Mouse (Mus musculus): ENCODE measurements around the gene Akr1b3. TPM values are rescaled to one million over a fixed set of nuclear protein-coding genes. Genes with fewer than 3 reads are reported as not detected.

Gene Akr1b3
- polyA plus RNA-seq, 1 experiment: 202 TPM

DNA sequence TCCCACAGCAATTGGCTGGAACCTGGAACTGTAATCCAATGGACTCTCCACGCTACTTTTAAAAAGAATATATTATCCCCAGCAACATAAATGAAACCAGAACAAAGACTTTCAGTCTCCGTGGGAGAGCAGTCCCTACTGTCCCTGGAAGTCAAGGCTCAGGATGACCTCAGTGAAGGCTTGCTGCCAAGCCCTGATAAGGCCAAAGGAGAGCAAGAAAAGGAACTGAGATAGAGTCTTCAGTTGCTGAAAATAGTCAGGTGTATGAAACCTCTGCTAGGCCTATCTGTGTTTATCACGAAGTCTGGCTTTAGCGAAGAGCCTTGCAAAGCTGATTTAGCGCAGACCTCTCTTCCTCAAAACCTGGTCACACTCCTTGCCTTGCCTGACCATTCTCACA, 14.1 kb upstream of the Akr1b3 start:
- no peaks in the 10 kb centered on the region for H3K4me1 ChIP-seq (ENCODE audit: control insufficient read depth, insufficient read depth, low read length)
- no peak overlapping the region for H3K4me3 ChIP-seq (ENCODE audit: insufficient read depth, low read length)
- H3K27ac ChIP-seq (ENCODE audit: insufficient read depth, low read depth, low read length): no peak overlapping the region
- no peak for TF ChIP-seq POLR2A (IDR thresholded peaks at IDR 0.05; ENCODE audit: borderline replicate concordance, low read depth, low read length)
- TF ChIP-seq CTCF (IDR thresholded peaks at IDR 0.05; ENCODE audit: low read depth, low read length): no peak

DNA sequence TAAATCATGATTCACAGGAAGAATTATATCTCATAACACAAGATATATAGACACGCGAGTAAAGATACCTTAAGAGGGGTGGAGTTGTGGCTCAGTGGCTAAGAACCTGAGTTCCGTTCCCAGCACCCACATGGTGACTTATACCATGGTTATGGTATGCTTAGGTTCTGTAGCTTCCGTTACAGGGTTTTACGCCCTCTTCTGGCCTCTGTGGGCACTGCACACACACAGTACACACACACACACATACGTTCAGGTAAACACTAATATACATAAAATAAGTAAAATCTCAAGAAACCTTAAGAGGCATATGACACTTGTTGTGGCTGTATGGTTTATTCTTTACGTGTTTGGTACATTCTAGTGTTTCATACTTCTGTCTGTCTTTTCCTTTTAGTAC, 4.8 kb upstream of the Akr1b3 start:
- Histone ChIP-seq H3K4me1 (ENCODE audit: control insufficient read depth, insufficient read depth, low read length) (peaks cover 5% of the 10 kb centered on the region), H3K27ac (ENCODE audit: insufficient read depth, low read depth, low read length) (no peak overlapping the region), H3K4me3 (ENCODE audit: insufficient read depth, low read length) (no peak overlapping the region)
- TF ChIP-seq CTCF (IDR thresholded peaks at IDR 0.05; ENCODE audit: low read depth, low read length) (no peak), POLR2A (IDR thresholded peaks at IDR 0.05; ENCODE audit: borderline replicate concordance, low read depth, low read length) (no peak)

DNA sequence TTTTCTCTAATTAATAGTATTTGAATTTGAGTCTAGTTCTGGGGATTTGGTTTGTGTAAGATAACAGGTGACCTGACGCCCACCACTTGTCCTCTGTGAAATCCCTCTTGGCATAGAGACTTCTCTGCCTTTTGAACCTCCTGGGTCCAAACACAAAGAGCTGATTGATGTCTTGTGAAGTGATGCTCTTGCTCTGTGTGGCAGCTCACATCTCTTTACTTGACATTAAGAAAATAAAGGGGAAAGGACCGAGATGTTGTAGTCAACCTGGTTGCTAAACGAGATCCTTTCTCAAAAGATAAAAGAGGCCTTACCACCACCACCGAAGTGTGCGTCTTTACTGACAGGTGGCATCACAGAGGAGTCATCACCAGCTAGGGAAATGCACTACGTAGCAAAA, 1.4 kb upstream of the Akr1b3 start:
- Histone ChIP-seq H3K27ac (ENCODE audit: insufficient read depth, low read depth, low read length) (no peak overlapping the region), H3K4me3 (ENCODE audit: insufficient read depth, low read length) (no peak overlapping the region), H3K4me1 (ENCODE audit: control insufficient read depth, insufficient read depth, low read length) (peaks cover 20% of the 10 kb centered on the region)
- TF ChIP-seq CTCF (IDR thresholded peaks at IDR 0.05; ENCODE audit: low read depth, low read length) (no peak), POLR2A (IDR thresholded peaks at IDR 0.05; ENCODE audit: borderline replicate concordance, low read depth, low read length) (no peak)

DNA sequence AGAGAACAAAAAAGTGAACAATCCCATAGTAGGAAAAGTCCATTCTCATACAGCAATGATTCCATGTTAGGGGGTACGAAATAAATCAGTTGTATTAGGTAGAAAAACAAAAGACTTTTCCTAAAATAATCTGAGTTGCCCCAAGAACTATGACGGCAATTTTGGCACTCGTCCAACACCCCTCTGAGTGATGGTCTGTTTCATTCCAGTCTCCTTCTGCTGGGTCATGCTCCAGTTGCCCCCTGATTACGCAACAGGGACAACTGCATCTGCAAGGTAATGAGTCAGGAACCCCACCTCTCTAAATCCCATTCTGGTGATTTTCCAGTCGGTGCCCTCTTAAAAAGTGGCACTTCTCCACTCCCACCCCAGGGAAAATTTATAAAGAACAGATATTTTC, 894 bp upstream of the Akr1b3 start:
- H3K4me1 ChIP-seq (ENCODE audit: control insufficient read depth, insufficient read depth, low read length): peaks cover 19% of the 10 kb centered on the region
- H3K4me3 ChIP-seq (ENCODE audit: insufficient read depth, low read length): no peak overlapping the region
- no peak overlapping the region for H3K27ac ChIP-seq (ENCODE audit: insufficient read depth, low read depth, low read length)
- TF ChIP-seq POLR2A (IDR thresholded peaks at IDR 0.05; ENCODE audit: borderline replicate concordance, low read depth, low read length) (no peak), CTCF (IDR thresholded peaks at IDR 0.05; ENCODE audit: low read depth, low read length) (no peak)

DNA sequence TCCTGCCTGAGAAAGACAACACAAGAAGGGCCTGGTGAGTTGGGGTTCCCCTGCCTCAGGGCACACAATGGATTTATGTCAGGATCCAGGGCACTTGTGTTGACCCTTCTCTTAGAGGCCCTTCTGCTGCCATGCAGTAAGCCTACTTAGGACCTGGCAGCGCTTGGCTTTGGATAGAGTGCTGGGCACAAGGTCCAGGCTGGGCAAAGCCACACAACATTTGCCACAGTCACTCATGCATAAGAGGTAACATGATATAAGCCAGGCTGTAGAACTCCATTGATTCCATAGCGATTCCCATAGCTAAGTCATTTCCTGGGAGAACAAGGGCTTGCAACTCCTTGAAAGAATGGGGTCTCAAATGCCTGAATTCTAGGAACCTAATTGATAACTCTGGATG, 3.4 kb downstream of the Akr1b3 start:
- Histone ChIP-seq H3K4me1 (ENCODE audit: control insufficient read depth, insufficient read depth, low read length) (peaks cover 19% of the 10 kb centered on the region), H3K27ac (ENCODE audit: insufficient read depth, low read depth, low read length) (no peak overlapping the region), H3K4me3 (ENCODE audit: insufficient read depth, low read length) (no peak overlapping the region)
- no peak for TF ChIP-seq CTCF (IDR thresholded peaks at IDR 0.05; ENCODE audit: low read depth, low read length)
- no peak for TF ChIP-seq POLR2A (IDR thresholded peaks at IDR 0.05; ENCODE audit: borderline replicate concordance, low read depth, low read length)

DNA sequence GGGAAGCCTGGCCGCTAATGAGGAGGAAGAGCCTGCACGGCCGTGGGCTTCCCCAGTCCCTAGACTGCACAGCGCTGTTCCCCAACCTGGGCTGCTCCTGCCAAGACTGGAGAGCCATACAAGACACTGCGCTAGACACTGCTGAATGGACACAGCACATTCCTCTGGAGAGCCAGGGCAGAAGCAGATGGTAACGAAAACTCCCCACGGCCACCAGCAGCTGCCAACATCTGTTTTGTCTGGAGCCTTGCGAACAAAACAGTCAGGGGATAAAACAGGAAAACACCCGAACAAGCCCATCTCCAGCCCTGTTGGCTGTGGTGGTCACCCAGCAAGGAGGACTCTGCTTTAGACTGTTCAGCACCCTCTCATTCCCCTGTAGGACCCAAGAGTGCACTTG, 3.9 kb downstream of the Akr1b3 start:
- H3K4me3 ChIP-seq (ENCODE audit: insufficient read depth, low read length): no peak overlapping the region
- no peak overlapping the region for H3K27ac ChIP-seq (ENCODE audit: insufficient read depth, low read depth, low read length)
- TF ChIP-seq CTCF (IDR thresholded peaks at IDR 0.05; ENCODE audit: low read depth, low read length) (0 out of 2 replicates have a peak, but pooled peaks have one; percentile 16), POLR2A (IDR thresholded peaks at IDR 0.05; ENCODE audit: borderline replicate concordance, low read depth, low read length) (no peak)
- H3K4me1 ChIP-seq (ENCODE audit: control insufficient read depth, insufficient read depth, low read length): peaks cover 19% of the 10 kb centered on the region

DNA sequence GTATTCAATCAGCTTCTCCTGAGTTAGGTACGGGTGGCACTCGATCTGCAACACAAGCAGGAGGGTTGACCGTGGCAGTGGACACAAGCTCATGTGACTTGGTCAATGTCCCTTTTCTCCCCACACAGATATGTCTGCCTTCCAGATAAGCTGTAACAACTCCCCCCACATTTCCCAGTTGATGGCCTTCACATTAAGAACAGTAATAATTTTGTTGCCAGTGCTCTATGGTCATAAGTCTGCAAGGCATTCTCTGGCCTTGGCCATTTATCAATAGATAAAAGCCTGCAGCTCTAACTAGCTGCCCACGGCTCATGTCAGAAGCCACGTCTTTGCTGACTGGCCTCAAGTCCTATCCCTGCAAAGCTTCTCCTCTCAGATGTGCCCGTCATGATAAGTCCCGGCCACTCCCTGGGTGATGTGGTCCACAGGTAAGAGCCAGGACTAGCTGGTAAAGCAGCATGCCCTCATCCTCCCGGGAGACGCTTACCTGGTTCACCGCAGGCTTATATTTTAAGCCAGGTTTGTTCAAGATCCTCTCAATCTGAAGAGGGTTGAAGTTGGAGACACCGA, 7.2 kb downstream of the Akr1b3 start:
- Histone ChIP-seq H3K27ac (ENCODE audit: insufficient read depth, low read depth, low read length) (no peak overlapping the region), H3K4me3 (ENCODE audit: insufficient read depth, low read length) (no peak overlapping the region), H3K4me1 (ENCODE audit: control insufficient read depth, insufficient read depth, low read length) (0 out of 2 replicates have a peak, but pooled peaks cover 6% of the 10 kb centered on the region)
- TF ChIP-seq POLR2A (IDR thresholded peaks at IDR 0.05; ENCODE audit: borderline replicate concordance, low read depth, low read length) (no peak), CTCF (IDR thresholded peaks at IDR 0.05; ENCODE audit: low read depth, low read length) (no peak)

DNA sequence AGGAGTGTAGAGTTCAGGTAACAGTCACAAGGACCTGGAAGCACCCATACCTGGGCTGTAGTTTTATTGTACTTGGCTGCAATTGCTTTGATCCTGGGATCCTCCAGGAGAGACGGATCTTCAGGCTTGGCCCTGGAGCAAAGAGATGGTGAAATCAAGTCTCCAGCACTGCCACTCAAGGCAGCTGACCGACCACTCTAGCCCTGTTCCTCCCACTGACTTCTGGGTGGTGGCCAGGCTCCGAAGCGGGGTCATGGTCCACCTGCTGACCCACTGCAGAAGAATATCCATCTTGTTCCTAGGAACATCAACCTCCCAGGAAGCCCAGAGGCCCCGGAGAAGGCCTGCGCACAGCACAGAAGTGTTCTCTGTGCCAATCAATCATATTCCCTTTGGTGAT, 7.8 kb downstream of the Akr1b3 start:
- TF ChIP-seq POLR2A (IDR thresholded peaks at IDR 0.05; ENCODE audit: borderline replicate concordance, low read depth, low read length) (no peak), CTCF (IDR thresholded peaks at IDR 0.05; ENCODE audit: low read depth, low read length) (no peak)
- 0 out of 2 replicates have a peak, but pooled peaks cover 6% of the 10 kb centered on the region for H3K4me1 ChIP-seq (ENCODE audit: control insufficient read depth, insufficient read depth, low read length)
- no peak overlapping the region for H3K4me3 ChIP-seq (ENCODE audit: insufficient read depth, low read length)
- H3K27ac ChIP-seq (ENCODE audit: insufficient read depth, low read depth, low read length): no peak overlapping the region

DNA sequence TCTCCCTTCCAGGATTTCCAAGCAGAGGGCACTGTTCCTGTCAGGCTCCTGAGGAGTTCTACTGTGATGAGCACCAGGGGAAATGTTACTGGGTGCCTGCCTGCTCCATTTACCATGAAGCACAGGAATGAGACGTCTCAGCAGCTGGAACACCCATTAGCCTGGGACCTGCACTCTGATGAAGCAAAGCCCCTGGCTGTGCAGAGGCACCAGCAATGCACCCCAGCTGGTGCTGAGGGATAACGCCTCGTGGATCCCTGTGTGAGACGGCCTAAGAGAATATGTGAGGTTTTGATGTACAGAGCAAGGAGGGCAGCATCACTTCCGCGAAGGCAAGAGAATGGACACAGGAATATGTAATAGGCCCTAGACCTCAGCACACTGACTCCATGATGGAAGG, 10.5 kb downstream of the Akr1b3 start:
- no peak overlapping the region for H3K4me3 ChIP-seq (ENCODE audit: insufficient read depth, low read length)
- no peaks in the 10 kb centered on the region for H3K4me1 ChIP-seq (ENCODE audit: control insufficient read depth, insufficient read depth, low read length)
- no peak overlapping the region for H3K27ac ChIP-seq (ENCODE audit: insufficient read depth, low read depth, low read length)
- TF ChIP-seq POLR2A (IDR thresholded peaks at IDR 0.05; ENCODE audit: borderline replicate concordance, low read depth, low read length): no peak
- TF ChIP-seq CTCF (IDR thresholded peaks at IDR 0.05; ENCODE audit: low read depth, low read length): no peak

DNA sequence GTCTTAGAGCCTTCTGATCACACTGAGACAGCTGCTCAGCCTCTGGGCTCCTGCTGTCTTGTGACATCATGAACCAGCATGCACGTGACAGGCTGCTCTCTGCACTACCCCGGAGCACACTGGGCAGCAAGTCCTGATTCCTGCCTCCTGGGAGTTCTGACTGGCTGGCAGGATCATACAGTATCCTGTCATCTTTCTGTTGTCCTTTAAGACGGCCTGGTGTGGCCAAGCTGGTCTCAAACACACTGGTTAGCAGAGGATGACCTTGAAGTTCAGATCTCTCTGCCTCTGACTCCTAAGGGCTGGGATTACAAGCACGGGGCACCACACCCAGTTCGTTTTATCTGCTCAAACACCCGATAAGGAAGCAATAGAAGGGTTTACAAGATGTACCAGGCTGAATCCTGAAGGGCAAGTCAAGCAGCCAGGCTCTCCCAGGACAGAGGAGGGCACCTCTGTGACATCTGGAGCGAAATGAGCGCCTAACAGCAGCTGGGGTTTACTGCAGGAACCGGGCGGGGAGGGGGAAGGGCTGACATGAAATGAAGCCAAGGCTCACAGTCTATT, 12.5 kb downstream of the Akr1b3 start:
- Histone ChIP-seq H3K27ac (ENCODE audit: insufficient read depth, low read depth, low read length) (no peak overlapping the region), H3K4me3 (ENCODE audit: insufficient read depth, low read length) (no peak overlapping the region), H3K4me1 (ENCODE audit: control insufficient read depth, insufficient read depth, low read length) (no peaks in the 10 kb centered on the region)
- TF ChIP-seq POLR2A (IDR thresholded peaks at IDR 0.05; ENCODE audit: borderline replicate concordance, low read depth, low read length) (no peak), CTCF (IDR thresholded peaks at IDR 0.05; ENCODE audit: low read depth, low read length) (no peak)
